Mouse (Mus musculus) spleen, adult 18-20 months (tissue): ENCODE measurements at regions not wholly inside any gene's neighbourhood (a gene's known extent, or its start where the extent isn't known, plus 50 kb on each side); places are given as distances from the start of the nearest gene placed in this dataset.

Experiments used
- DNase-seq, 2 experiments: peaks; one replicate each; pipeline ENCODE4 v3.0.0; 2022; ENCODE audit warnings: mixed read lengths in 2 of 2

DNA sequence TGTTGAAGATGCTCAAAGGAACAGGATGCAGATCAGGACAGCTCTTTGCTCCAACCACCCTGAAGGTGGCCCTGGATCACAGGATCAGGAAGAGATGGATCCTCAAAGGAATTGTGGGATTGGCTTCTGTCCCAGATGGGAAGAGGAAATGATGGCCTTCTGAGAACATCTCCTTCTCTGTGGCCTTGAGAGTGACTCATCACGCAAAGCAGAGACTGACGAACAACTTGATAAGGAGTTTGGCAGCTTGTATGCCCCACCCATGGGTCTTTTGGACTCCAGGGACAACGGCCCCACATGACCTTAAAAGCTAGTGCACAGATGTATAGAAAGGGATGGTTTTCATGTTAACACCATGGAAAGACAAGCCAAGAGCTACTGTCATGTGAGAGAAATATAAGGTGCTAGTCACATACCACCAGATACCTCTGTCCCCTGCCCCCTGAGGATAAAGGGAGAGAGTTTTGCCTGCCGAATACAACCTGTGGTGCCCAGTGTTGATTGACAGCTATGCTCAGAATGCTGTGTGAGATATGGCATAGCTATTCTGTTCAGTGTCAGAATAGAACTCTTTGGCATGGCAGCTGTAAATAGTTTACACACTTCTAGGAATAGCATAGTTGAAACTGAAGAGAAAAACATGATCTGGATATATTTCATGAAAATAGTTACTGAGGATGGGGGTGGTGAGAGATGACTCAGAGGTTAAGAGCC, 109.2 kb upstream of the S1pr3 start:
- no peak for DNase-seq

- DNase-seq, result no peak
These were observed 107.0 kb upstream of the S1pr3 start for GRCm38 (mm10) chr13:51301476-51301875.

DNA sequence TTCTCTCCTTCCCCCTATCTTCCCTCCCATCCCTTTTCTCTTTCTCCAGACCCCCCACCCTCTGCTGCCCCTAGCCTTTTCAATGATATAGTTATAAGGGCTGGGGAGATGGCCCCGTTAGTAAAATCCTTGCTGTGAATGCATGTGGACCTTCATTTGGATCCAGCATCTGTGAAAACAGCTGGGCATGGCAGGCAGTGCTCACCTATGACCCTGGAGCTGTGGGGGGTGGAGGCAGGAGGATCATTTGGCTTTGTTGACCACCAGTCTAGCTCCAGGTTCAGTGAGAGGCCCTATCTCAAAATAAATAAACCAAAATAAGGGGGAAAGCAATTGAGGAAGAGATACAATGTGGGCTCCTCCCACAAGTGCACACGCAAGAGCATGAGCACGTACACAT, 105.3 kb upstream of the S1pr3 start:
- no peak for DNase-seq

DNA sequence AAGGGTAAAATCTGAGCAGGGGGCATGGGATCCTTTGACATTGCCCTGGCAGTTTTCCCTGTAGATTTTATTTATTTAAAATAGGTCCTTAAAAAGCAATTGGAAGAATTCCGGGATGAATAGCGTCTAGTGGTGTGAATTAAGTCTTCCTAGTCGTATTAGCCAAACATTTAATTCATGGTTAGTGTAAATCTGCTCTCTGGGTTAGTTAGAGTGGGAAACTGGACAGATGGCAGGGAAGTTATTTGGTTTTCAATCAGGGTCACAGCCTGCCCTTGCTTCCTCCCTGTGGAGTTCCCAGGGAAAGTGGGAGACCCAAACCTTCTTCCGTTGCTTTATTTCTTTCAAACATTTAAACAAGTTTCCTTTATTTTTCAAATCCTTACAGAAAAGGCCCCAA, 103.8 kb upstream of the S1pr3 start:
- no peak for DNase-seq

DNA sequence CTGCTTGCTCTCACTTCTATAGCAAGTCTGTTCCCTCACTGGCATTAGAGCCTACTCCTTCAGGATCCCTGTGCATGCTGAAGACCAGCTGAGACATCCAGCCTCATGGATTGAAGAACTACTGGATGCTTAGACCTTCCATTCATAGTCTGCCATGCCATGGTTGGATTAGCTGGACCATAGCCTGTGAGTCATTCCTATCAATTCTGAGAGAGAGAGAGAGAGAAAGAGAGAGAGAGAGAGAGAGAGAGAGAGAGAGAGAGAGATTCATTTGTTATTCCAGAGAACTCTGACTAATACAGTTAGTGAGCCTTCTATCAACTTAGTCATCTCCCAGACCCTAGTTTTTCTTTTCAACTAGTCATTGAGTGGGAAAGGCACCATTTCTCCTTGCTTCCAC, 99.0 kb upstream of the S1pr3 start:
- DNase-seq, result no peak

- DNase-seq, result no peak
These were observed 98.4 kb upstream of the S1pr3 start for GRCm38 (mm10) chr13:51310041-51310440.

GRCm38 (mm10) chr13:51311679-51312255, 96.7 kb upstream of the S1pr3 start:
- no peak for DNase-seq

DNA sequence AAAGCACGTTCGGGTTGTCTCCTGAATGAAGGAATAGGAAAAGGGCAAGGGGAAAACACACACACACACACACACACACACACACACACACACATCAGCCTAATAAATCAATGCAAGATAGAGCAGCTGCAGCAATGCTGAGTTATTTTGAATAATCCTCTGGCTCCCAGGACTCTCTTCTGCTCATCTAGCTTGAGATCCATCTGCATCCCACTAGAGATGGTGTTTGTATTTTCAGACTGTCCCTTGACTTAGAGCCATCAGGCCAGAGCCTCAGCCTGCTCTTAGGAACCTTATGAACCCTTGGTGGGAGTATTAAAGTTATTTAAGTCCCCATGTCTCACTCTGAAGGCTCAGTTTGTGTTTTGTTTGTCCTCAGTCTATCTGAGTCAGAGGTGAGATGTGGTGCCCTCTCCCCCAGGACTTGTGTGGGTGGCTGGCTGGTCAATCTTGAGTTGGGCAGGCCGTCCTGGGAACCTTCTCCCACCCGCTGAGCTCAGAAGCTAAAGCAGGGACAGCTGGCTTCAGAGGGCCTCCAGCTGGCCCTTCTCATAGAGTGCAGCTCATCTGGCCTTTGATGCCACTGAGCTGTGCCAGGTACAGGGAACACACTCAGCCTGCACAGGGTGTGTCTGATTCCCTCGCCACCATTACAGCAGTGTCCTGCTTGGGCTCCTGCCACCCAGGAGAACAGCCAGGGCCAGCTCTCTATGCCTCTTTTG, 95.1 kb upstream of the S1pr3 start:
- no peak for DNase-seq

- no peak for DNase-seq
These were observed 93.9 kb upstream of the S1pr3 start for GRCm38 (mm10) chr13:51314541-51314977.

GRCm38 (mm10) chr13:51315008-51315778, 93.2 kb upstream of the S1pr3 start:
- peak in 1 of 2 experiments; percentile 28 for DNase-seq

DNA sequence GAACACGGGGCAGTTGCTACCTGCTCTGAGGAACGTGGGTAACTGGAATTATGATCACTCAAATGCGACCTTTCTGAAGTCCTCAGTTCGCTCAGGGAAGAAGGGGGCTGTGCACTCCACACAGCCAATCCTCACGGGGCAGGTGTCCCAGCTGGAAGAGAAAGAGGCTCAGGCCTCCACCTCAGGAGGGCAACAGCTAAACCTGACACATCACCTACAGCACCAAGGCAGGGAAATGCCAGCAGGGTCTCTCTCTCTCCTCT, 92.7 kb upstream of the S1pr3 start:
- no peak for DNase-seq

DNA sequence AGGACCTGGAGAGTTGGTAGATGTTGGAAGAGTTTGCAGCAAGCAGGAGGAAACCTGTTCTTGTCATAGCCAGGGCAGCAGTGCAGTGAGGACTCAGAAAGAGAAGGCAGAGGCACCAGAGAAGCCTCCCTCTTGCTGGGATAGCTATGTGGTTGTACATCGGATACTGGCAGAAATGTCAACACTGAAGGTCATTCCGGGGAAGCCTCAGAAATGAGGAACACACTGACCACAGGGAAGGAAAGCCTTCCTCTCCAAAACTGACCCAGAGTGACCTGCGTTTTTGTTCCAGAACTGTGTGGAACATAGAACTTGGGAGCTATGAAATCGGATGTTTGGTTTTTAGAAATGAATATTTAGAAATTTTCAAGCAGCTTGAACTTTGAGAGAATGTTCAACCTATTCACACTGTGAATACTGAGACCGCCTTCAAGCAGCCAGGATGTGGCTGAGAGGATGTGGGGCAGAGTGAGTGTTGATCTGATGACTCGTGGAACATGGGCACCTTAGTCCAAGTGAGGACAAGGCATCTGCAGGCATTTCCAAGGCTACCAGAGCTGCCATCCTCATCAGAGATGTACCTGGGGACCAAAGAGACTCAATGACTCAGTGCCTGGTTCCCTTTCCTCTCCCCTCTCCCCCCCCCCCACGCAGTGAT, 85.3 kb upstream of the S1pr3 start:
- DNase-seq, result no peak

- no peak for DNase-seq
These were observed 83.7 kb upstream of the S1pr3 start for GRCm38 (mm10) chr13:51324714-51325113.

- peak; percentile 16 to 23 for DNase-seq
These were observed 83.1 kb upstream of the S1pr3 start for GRCm38 (mm10) chr13:51325298-51325697.

DNA sequence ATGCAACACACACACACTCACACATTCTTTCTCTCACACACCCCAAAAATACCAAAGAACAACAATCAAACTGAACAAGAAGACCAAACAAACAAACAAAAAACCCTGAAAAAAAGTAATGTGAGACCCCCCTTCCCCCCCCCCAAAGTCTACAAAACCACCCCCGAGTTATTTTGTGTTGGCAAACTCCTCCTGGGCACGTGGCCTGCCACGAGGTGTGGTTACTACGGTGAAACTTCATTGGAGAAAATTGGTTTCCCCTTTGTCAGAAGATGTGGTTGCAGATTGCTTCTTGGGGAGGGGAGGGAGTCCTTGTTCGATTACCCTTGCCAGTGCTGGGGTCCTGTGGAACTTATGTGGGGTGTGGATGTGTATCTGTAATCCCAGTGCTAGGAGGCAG, 82.3 kb upstream of the S1pr3 start:
- DNase-seq, result no peak

DNA sequence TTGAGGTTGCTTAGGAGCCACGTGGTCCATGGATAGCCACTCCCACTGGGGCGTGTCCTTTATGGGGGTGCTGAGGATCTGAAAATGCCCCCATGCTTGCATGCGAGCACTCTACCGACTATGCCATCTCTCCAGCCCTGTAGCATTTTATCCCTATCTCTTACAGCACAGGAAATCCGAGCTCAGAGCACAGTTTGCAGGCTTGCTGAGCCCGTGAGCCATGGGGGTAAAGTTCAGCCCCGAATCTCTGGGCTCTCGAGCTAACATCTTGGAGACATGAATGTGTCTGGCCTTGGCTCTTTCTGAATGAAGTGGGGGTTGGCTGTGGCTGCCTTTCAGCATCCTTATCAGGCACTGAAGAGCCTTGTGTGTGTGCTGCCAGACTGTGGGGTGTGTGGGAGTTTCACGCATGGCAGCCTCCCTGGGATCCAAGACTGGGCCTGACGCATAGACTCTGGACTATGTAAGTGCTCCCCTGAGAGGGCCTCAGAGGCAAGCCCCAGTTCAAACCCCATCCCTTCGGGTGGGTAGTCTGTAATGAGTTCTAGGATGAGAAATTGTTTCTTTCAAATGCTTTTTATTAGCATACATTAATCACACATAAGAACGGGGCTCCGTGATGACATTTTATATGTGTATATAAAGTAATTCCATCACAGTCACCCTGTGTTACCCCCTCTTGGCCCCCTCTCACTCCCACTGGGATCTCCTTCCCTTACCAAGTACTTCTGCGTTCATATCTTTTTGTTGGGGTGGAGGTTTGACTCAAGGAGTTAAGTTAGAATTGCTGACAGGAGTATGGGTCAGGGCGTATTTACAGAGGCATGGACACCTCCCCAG, 80.1 kb upstream of the S1pr3 start:
- no peak for DNase-seq

DNA sequence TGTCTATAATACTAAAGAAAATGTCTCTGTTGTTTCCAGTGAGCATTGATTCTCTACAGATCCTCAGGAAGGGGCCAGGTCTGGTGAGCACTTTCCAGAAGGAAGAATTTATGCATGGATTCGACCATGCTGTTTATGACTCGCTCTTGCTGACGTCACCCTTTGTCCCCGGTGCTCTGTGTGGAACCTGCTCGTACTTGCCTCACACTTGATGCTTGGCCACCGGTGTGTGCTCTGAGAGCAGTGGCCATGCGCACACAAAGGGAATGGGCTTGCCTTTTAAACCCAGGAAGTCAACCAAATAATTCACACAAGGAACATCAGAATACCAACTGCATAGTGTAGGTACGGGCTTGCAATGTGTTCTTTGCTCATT, 79.5 kb upstream of the S1pr3 start:
- no peak for DNase-seq

DNA sequence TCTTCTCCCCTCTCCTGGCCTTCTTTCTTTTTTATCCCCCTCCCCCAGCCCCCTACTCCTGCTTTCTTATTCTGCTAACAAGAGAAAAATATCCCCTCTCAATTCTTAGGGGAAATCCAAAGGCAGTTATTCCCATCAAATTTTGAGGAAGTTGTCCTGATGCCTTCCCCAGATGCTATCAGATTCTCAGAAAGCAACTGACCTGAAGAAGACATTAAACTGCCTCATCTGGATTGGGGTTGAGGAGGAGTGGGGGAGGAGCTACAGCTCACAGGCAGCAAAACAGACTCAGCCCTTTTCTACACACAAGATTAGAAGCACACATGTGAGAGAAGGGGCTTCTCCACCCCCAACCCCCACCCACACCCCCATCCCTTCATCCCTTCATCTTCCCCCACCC, 78.7 kb upstream of the S1pr3 start:
- no peak for DNase-seq

- DNase-seq, result no peak
These were observed 76.2 kb upstream of the S1pr3 start for GRCm38 (mm10) chr13:51332271-51332670.

DNA sequence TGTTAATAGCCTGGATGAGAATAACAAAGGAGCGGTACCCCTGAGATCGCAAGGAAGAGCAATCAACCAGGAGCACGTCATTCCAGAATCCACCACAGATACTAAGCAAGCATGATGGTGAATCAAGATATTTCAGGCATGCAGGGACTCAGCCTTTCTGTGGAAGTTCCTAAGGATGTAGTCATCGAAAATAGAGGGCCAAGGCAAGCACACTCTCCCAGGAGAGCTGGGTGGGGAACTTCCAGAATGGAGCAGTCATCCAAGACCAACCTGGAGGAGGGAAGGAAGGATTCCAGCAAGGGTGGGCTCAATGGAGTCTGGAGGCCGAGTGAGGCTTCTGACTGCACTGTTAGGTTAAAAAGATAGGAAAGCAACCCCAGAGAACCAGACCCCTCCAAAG, 75.0 kb upstream of the S1pr3 start:
- DNase-seq, result no peak

GRCm38 (mm10) chr13:51336726-51337125, 71.7 kb upstream of the S1pr3 start:
- no peak for DNase-seq

DNA sequence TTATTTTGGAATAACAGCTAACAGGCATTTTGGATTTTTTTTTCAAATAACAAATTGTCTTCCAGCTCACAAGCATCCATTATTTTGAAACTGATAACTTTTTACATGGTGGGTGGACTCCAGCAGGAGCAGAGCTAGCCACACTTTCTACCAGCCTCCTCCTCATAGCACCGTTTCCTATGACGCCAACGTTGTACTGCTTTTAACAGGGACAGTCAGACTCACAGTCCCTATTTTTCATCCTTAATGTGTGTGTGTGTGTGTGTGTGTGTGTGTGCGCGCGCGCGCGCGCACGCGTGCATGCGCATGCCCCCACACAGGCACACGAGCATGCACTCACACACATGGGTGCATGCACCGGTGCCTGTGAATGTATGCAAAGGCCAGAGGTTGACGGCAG, 70.5 kb upstream of the S1pr3 start:
- DNase-seq, result no peak
